Mouse (Mus musculus) liver, embryonic 13.5 days (tissue): ENCODE data around the gene Zc3h15. TPM values are rescaled to one million over a fixed set of nuclear protein-coding genes. Genes with fewer than 3 reads are reported as not detected.

Source experiments
- polyA plus RNA-seq: library from polyadenylated mRNA; unstranded; fragments of >200 nt; fragmentation: Nextera tagmentation; extraction: Ambion mirVana; gene quantifications from 2 replicates; pipeline ENCODE4 v1.2.1, GENCODE M21; 2015

The Zc3h15 gene
- polyA plus RNA-seq, 1 experiment from 2014 or later = 87.8 TPM

Other genes starting within 250 kb of the Zc3h15 start
- 13.9 and 18.1 TPM in 2 replicates for gene Itgav, start 80.0 kb downstream of the Zc3h15 start, polyA plus RNA-seq
- gene Fam171b, start 168.2 kb downstream of the Zc3h15 start, polyA plus RNA-seq = 0.32 and 0.59 TPM in 2 replicates